Mouse (Mus musculus) heart, adult 11 months (tissue): Measurements from ENCODE around the gene 6330409D20Rik.

ENCODE experiments used
- DNase-seq: peaks from one replicate; pipeline ENCODE4 v3.0.0; 2022

6330409D20Rik gene

DNA sequence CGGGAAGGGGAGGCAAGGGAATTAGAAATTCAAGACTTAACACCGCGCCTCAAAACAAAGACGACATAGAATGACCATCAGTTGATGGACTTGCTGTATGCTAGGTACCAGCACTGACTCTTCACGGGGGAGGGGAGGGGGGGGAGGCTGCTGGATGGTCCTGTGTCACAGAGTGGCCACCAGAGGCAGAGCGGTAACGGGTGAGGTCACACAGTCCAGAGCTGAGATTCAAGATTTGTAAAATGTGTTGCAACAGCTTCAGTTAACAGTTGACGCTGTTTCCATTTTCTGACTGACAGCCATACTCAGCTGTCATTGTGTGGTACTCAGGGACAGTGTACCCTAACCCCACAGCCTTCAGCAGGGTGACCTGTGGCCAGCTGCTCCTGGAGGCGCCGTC lies 11.4 kb upstream of the 6330409D20Rik start:
- DNase-seq: no peak

- DNase-seq: peak; percentile 90
Measured at GRCm38 (mm10) chr2:32751665-32752033, 10.8 kb upstream of the 6330409D20Rik start.

DNA sequence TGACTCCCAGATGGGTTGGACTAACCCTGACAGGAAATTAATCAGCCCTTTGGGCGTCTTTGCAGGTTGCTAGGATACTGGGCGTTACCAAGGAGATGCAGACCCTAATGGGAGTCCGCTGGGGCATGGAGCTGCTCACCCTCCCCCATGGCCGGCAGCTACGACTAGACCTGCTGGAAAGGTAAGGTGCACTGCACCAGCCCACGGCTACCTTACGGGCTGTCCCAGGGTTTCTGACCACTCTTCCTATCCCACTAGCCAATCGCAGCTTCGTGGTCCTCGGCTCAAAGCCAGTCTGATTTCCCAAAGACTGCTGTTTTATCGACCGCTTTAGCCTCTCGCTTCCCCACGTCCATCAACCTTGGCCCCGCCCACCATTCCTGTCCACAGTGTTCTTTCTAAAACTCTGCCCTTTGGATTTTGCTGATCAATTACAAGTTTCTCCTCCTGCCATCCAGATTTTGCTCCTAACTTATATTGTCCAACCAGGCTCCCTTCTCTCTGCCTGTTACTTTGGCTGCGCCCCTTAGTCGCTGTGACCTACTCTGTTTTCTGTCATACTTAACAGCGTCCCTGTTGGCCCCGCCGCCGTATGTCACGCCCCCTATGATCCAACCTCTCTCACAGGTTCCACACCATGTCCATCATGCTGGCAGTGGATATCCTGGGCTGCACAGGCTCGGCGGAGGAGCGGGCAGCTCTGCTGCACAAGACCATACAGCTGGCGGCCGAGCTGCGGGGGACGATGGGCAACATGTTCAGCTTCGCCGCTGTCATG lies 10.3 kb upstream of the 6330409D20Rik start:
- DNase-seq: peak; percentile 98

DNA sequence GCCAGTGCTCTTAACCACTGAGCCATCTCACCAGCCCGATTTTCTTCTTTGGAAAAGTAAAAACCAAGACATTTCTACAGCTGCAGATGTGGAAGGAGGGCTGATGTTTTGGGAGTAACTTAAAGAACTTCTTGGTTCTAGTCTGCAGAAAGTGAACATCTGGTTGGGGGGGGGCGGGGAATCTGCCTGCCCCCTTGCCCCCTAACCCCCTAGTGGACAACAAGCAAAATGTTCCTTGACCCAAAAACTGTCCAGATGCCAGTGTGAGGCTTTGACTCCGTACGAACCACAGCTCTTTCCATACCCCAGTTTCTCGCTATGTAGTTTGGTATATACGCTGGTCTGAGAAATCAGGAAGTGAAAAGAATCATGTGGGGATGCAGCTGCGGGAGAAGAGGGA lies 9.4 kb upstream of the 6330409D20Rik start:
- DNase-seq: no peak

GRCm38 (mm10) chr2:32749082-32749481 lies 8.3 kb upstream of the 6330409D20Rik start:
- peak; percentile 89 for DNase-seq

DNA sequence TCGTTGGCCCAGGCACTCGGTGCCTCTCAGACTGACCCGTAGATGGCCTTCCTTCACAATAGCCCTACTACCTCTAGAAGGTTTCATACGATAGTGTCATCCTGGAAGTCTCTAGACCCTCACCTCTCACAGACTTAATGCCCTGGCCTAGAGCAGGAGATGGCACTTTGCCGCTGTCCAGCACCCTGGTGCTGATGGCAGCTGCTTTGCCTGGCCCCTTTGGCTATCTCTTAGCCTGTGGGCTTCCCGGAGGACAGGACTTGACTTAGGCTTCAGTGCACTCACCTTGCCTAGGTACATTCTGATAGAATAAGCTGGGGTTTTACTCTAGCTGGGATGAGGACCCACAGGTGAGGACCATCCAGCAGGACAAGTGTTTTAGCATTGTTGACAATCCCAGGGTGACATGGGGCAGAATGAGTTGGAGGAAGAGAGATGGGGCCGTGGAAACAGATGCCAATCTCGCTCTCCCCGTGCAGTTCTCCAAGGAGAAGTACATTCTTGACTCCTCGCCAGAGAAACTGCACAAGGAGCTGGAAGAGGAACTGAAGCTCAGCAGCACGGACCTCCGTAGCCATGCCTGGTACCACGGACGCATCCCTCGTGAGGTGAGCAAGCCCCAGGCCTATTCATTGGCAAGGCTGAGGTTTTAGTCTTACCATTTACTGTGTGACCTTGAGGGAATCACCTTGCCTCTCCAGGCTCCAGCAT lies 3.6 kb upstream of the 6330409D20Rik start:
- peak; percentile 94 for DNase-seq

- peak; percentile 94 for DNase-seq
Measured at GRCm38 (mm10) chr2:32742173-32742531, 1.3 kb upstream of the 6330409D20Rik start.

DNA sequence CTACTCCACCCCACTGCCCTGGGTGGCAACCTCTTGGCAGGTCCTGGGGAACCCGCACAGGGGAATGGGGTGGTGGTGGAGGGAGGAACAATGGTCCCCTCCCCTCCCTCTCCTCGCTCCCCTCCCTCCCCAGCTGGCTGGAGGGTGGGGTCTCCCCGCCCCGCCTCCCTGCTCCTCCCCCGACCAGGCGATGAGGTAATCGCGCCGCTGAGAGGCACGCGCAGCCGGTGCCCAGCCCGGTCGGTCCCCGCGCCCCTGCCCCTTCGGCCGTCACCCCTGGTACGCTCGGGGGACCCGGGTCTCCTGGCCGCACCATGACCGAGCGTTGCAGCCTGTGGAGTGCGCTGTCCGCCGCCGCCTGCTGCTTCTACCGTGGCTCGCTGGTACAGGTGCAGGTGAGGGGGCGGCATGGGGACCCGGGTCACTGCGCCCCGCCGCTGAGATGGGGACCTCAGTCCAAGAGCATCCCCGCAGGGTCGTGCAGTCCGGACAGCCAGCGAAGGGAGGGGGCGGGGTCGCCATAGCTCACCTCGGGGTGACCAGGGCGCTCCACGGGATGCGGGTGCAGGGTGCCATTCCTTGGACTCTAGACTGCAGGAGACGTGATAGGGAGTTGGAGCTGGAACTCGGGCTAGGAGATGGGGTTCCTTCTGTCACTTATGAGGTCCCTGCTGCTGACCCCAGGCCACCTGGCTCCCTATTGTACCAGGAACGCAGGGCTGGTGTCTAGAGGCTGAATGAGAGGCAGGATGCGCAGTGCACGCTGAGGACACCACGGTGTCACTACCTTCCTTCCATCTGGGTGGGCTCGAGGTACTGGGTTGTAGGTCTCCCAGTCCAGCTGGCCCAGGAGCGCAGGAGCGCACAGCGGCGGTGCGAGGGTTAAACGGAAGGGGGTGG lies 707 bp upstream of the 6330409D20Rik start:
- peak; percentile 97 for DNase-seq

DNA sequence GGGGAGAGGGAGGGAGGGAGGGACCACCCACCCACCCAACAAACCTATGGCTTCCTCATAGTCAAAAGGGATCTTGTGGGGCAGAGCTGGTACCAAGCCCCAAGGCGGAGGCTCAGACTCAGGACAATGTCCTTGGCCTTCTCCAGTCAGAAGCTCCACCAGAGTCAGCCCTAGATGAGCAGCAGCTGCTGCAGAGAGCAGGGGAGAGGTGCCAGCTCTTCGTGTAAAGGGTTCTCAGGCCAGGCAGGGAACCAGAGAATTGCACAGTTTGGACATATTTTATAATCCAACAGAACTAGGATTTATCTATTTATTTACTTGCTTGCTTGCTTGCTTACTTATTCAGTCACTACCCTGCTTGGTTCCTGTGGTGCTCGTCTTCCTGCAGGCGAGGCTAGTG lies 1.5 kb downstream of the 6330409D20Rik start:
- no peak for DNase-seq

GRCm38 (mm10) chr2:32737008-32737407 lies 3.8 kb downstream of the 6330409D20Rik start:
- DNase-seq: peak; percentile 92

DNA sequence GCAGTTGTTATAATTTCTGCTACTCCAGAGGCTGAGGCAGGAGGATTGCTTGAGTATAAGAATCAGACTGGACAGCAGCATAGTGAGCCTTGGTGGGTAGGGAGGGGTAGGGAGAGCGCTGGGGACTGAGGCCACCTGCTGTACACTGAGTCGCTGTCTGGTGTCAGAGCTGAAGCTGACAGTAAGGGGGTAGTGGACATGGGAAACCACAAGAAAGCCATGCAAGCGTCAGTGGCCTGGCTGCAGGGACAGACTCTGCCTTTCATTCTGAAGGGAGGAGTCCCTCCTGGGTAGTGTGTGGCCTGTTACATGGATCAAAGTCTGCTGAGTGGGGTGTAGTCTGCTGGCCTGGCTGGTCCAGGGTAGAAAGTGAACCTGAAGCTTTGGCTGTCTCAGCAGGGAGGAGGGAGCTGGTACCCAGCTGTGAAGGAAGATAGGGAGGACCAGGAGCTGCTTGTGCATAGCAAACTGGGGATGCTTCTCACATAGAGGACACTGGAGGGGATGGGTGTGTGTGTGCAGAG lies 4.4 kb downstream of the 6330409D20Rik start:
- DNase-seq: peak; percentile 93

DNA sequence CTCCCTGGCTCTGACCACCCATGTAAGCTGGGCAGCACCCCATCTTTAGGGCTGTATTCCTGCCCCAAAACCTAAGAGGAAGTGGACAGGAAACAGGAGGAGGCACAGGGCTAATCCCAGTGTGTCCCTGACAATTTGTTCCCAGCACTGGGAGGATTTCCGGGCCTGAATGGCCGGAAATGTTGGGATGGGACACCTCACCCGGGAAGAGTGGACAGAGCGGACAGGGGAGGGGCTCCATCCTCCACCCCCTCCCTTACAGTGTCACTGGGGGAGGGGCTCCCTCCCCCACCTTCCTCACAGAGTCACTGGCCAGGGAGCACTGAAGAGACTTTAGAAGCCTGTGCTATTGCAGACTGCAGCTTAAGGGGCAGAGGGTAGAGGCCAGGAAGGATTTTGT lies 5.9 kb downstream of the 6330409D20Rik start:
- DNase-seq: peak; percentile 100

DNA sequence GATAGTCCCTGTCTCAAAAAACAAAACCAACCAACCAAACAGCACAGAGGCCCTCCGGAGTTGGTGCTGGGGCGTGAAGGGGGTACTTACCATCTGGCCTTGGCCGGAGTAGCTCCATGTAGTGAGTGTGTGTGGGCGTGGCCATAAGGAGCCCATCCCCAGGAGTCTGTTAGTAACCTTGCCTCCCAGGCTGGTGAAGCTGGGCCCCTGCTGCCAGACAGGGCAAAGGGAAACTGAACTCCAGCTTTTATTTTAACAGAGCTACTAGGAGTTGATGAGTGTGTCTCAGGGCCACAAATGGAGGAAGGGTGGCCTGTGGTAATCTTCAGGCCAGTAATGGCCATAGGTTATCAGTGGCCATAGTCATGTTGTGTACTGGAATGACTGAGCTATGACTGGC lies 6.3 kb downstream of the 6330409D20Rik start:
- peak; percentile 97 for DNase-seq

DNA sequence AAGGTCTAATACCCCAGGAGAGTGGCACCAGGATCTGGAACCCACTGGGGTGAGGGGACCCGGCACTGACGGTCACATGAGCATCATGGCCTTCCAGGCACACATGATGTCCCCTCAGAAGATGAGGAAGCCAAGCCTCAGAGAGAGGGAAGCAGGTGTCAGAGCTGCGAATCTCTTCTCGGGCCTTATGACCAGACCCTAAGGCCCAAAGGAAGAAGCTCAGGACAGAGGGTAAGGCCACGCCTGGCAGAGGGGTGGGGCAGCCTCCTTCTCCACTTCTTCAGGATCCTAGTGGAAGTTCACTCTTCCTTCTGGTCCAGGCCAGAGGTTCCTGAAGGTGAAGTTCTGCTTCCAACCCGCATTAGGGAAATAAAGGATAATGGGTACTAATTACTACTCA lies 8.1 kb downstream of the 6330409D20Rik start:
- peak; percentile 98 for DNase-seq

GRCm38 (mm10) chr2:32731911-32732310 lies 8.9 kb downstream of the 6330409D20Rik start:
- DNase-seq: peak; percentile 96

- DNase-seq: peak; percentile 94
Measured at GRCm38 (mm10) chr2:32730854-32731253, 10.0 kb downstream of the 6330409D20Rik start.

DNA sequence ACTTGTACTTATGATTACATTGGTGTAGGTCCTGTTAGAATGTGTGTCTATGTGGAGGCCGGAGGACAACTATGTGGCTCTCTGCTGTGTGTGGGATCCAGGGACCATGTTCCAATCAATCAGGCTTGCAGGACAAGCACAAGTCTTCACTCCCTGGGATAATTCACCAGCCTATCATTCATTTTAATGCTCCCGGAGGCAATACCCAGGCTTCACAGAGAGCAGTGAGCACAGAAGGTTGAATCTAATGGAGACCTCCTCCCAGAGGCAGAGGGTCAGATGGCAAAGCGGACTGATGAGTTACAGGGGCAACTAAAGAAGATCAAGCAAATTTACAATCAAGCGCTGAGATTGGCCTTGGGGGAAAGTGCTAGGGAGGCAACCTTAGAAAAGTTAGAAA lies 11.3 kb downstream of the 6330409D20Rik start:
- peak; percentile 90 for DNase-seq

DNA sequence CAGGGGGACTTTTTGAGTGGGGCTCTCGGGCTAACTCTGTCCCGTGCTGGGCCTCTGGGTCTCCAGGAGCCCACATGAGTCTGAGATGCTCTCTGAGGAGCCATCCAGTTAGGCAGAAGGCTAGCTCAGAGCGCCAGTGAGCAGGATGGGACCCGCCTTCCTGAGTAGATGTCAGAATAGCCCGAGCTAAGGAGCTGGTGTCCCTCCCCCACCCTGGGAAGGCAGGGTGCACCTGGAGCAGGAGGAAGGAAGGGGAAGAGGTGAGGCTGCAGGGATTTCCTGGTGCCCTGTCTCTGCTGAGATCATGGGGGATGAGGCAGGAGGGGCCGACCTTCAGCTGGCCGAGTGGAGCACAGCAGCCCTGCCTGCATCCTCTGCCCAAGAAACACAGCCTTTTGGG lies 12.4 kb downstream of the 6330409D20Rik start:
- peak; percentile 99 for DNase-seq

DNA sequence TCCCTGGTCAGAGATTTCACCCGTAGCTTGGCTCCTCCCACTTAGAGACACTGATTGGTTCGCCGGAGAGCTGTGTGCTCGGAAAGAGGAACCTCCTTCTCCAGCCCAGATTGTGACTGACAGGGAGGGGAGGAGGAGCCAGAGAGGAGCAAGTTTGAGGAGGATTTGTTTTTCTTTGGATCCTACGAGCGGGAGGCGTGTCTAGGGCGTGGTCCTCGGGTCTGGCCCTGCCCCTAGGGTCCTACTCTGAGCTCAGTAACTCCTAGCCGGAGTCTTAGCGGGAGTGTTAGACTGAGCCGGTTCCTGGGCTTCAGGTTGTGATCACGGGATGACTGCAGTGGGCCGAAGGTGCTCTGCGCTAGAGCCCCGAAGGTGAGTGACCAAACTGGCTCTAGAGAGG lies 13.4 kb downstream of the 6330409D20Rik start:
- DNase-seq: peak; percentile 100

GRCm38 (mm10) chr2:32724832-32725790 lies 15.7 kb downstream of the 6330409D20Rik start:
- DNase-seq: peak; percentile 92

GRCm38 (mm10) chr2:32724149-32724548 lies 16.7 kb downstream of the 6330409D20Rik start:
- no peak for DNase-seq

DNA sequence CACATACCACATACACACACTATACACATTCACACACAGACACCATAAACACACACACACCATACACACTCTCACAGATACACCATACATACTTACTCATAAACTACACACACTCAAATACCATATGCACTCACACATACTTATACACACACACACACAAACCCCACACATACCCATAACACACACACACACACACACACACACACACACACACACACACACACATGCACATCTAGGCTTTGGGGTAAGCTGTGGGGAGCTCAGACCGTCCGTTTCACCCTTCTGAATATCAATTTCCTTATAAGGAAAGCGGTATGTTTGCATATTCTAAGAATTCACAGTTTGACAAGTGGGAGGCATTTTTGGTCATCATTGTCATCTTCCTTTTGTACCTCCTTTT lies 18.2 kb downstream of the 6330409D20Rik start:
- DNase-seq: no peak
